Mouse (Mus musculus): ENCODE data around the gene Sept6. TPM values are rescaled to one million over a fixed set of nuclear protein-coding genes. Genes with fewer than 3 reads are reported as not detected.
A peak's percentile ranks its signal among the peaks of the same experiment; 100 is the strongest.

Sept6 gene
- total RNA-seq, 2 experiments from 2014 or later = 42.1 to 53.5 TPM

DNA sequence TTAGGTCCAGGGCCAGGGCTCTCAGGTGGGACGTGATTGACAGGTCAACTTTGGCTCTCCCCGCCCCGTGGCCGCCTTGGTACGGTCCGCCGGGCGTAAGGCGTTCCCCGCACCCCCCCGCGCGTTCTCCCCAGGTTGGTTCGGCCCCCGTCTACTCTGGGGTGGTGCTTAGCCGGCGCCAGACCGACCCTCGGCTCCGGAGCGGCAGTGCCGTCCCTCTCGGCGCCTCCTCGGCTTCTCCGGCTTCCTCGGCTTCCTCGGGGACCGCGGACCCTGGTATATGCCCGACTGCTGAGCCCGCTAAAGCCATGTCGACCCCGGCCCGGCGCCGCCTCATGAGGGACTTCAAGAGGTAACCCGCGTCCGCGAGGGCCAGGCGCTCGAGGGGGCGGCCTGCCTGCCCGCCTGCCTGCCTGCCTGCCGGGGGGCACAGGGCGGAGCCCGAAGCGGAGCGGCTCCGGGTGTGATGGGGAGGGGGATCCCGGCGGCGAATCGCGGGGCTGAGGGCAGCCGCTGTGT is 117.4 kb downstream of the Sept6 start:
- peak; percentile 94 for ATAC-seq (replicated peaks; ENCODE audit: poor library complexity)

DNA sequence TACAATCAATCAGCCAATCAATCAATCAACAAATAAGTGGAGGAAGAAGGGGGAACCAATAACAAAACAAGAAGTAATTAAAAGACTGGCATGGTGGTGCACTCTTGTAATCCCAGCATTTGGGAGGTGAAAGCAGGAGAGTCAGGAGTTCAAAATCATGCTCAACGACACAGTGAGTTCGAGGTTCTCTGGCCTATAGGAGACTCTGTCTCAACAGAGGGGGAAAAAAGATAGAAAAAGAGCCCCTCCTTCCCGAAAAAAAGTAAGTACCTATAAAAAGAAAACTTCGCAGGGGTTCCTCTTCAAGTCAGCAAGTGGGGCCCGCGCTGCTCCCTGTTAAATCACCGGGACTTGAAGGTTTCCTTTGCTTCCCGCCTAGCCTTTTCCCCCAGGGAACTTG is 117.8 kb downstream of the Sept6 start, which contains the start of the genes Ube2a and C330007P06Rik:
Gene Ube2a (plus strand): TSS at position 136 of the 400 bp plus-strand sequence.
Gene C330007P06Rik (minus strand): TSS at position 347 of the 400 bp plus-strand sequence.
- peak; percentile 30; the same call in 1 of the 2 replicates for ATAC-seq (replicated peaks; ENCODE audit: poor library complexity)

DNA sequence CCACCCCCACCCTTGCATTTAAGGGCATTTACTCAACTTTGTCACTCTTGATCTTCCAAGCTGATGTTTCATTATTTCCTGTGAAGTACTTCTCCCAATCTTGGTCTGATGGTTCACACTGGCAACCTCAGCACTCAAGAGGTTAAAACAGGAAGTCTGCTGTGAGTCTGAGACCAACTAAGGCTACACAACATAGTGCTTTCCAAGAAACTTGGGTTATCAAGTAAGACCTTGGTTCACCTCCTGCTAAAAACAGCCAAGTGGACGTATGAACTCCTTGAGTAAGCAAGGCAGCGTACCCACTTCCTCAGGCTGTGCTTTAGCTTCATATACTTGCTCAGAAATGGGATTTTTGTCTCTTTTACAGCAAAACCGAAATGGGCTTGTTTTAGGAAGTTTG is 121.2 kb downstream of the Sept6 start:
- peak; percentile 59 for ATAC-seq (replicated peaks; ENCODE audit: poor library complexity)

DNA sequence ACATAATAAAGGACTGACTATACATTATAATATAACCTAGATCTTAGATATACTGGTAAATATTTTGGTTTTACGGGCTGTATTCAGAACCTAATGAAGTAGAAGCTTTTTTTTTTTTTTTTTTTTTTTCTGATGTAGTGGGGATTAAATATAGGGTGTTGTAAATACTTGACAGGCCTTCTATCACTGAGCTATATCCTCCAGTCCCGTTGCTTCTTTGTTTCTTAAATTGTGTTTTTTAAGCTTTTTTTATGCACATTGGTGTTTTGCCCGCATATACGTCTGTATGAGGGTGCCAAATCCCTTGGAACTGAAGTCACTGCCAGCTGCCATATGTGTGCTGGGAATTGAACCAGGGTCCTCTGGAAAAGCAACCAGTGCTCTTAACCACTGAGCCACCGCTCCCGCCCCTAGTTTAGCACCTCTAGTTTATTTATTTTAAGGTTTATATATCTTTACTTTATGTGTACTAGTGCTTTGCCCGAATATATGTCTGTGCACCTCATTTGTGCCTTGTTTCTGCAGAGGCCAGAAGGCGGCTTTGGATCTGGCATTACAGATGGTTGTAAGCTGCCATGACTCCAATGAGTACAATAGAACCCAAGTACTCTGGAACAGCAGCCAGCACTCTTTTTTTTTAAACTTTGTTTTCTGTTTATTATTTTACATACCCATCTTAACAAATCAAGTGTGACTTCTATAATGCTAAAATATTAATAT is 126.8 kb downstream of the Sept6 start:
- ATAC-seq (replicated peaks; ENCODE audit: poor library complexity) = no peak

DNA sequence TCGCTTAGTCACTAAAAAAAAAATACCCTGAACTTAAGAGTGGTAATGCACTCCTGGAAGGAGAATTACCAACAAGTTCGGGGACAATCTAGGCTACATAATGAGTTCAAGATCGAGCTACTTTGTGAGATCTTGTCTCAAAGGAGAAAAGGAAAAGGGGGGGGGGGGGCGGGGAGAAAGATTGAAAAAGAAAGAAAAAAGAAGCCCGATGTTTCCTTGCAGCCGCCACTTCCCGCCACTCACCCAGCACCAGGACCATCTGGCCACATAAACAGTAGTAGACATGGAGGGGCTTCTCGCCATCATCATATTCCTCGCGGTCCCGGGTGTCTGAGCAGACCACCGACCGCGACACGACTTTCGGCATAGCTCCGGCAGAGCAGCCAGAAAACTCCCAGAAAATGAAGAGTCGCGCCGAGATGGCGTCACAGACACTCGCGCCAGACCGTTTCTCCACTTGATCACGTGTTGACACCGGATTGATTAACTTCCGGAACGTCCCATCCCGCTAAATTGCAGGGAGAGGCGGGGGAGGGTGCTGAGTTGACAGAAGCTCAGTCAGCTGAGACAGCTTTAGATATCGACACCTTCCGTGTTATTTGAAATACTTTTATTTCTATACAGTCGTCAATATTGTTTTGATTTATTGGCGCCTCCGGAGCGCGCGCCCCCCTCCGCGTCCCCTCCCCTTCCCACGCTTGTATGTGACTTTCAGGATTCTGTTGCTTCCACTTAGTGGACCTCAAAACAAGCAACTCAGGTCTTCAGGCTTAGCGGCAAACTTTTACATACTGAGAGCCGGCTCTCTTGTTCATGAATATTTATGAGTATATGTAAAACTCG is 127.6 kb downstream of the Sept6 start:
- peak; percentile 100 for ATAC-seq (replicated peaks; ENCODE audit: poor library complexity)

Other genes with a start within 250 kb of the Sept6 start
- 3.1 and 3.2 TPM in 2 replicates for gene Slc25a43, start 248.1 kb downstream of the Sept6 start, total RNA-seq (2015)
- gene Slc25a43, start 248.1 kb downstream of the Sept6 start, total RNA-seq (2017) = 0.74 and 1.8 TPM in 2 replicates
- gene Slc25a5, start 196.1 kb downstream of the Sept6 start, total RNA-seq (2015) = 1,266 and 1,295 TPM in 2 replicates
- 902 and 1,027 TPM in 2 replicates for gene Slc25a5, start 196.1 kb downstream of the Sept6 start, total RNA-seq (2017)
- 76.8 and 92.8 TPM in 2 replicates for gene Ube2a, start 117.9 kb downstream of the Sept6 start, total RNA-seq (2015)
- gene Ube2a, start 117.9 kb downstream of the Sept6 start, total RNA-seq (2017) = 23.2 and 26.2 TPM in 2 replicates
- gene C330007P06Rik, start 117.7 kb downstream of the Sept6 start, total RNA-seq (2015) = 29.1 and 31.2 TPM in 2 replicates
- gene C330007P06Rik, start 117.7 kb downstream of the Sept6 start, total RNA-seq (2017) = 63.5 and 75.6 TPM in 2 replicates
- 27.8 and 31.2 TPM in 2 replicates for gene Nkrf, start 88.9 kb downstream of the Sept6 start, total RNA-seq (2015)
- 9.8 and 14.1 TPM in 2 replicates for gene Nkrf, start 88.9 kb downstream of the Sept6 start, total RNA-seq (2017)
- 0.12 and 0.25 TPM in 2 replicates for gene Sowahd, start 57.1 kb upstream of the Sept6 start, total RNA-seq (2015)
- 1.00 and 3.4 TPM in 2 replicates for gene Sowahd, start 57.1 kb upstream of the Sept6 start, total RNA-seq (2017)
- 1,695 and 1,778 TPM in 2 replicates for gene Rpl39, start 93.6 kb upstream of the Sept6 start, total RNA-seq (2015)
- 4,041 and 4,700 TPM in 2 replicates for gene Rpl39, start 93.6 kb upstream of the Sept6 start, total RNA-seq (2017)
- gene Upf3b, start 118.5 kb upstream of the Sept6 start, total RNA-seq (2015) = 55.0 and 70.9 TPM in 2 replicates
- gene Upf3b, start 118.5 kb upstream of the Sept6 start, total RNA-seq (2017) = 57.4 and 71.0 TPM in 2 replicates
- 20.9 and 22.5 TPM in 2 replicates for gene Nkap, start 135.0 kb upstream of the Sept6 start, total RNA-seq (2015)
- 29.1 and 34.3 TPM in 2 replicates for gene Nkap, start 135.0 kb upstream of the Sept6 start, total RNA-seq (2017)
- gene Akap14, start 177.0 kb upstream of the Sept6 start, total RNA-seq (2015) = 0.20 TPM in 1 of 2 replicates, not detected in the other
- gene Akap14, start 177.0 kb upstream of the Sept6 start, total RNA-seq (2017) = not detected in 2 replicates
- 169 and 211 TPM in 2 replicates for gene Ndufa1, start 199.4 kb upstream of the Sept6 start, total RNA-seq (2015)
- gene Ndufa1, start 199.4 kb upstream of the Sept6 start, total RNA-seq (2017) = 92.0 and 145 TPM in 2 replicates
- gene Rnf113a1, start 199.5 kb upstream of the Sept6 start, total RNA-seq (2015) = 6.6 and 9.7 TPM in 2 replicates
- gene Rnf113a1, start 199.5 kb upstream of the Sept6 start, total RNA-seq (2017) = 4.4 and 6.0 TPM in 2 replicates
- gene Gm9, start 219.2 kb upstream of the Sept6 start, total RNA-seq (2015) = not detected in 2 replicates
- not detected in 2 replicates for gene Gm9, start 219.2 kb upstream of the Sept6 start, total RNA-seq (2017)
- not detected in 2 replicates for gene Rhox1, start 230.5 kb upstream of the Sept6 start, total RNA-seq (2015)
- gene Rhox1, start 230.5 kb upstream of the Sept6 start, total RNA-seq (2017) = not detected in 2 replicates